Mouse (Mus musculus): ENCODE results near the gene Ptpro. TPM values are rescaled to one million over a fixed set of nuclear protein-coding genes. Genes with fewer than 3 reads are reported as not detected.

Gene Ptpro
- polyA plus RNA-seq, 1 experiment from 2014 or later: 45.8 TPM

GRCm38 (mm10) chr6:137493211-137494135, 241.4 kb downstream of the Ptpro start:
- 85% methylated on average over 17 of the region's 17 CpGs for WGBS
- Histone ChIP-seq H3K27ac (replicated peaks) (no peak overlapping the region), H3K27me3 (no peaks in the 10 kb centered on the region), H3K9me3 (no peaks in the 10 kb centered on the region), H3K9ac (no peak overlapping the region), H3K4me2 (no peak overlapping the region), H3K36me3 (no peaks in the 10 kb centered on the region), H3K4me3 (no peak overlapping the region), H3K4me1 (replicated peaks) (no peaks in the 10 kb centered on the region)
- ATAC-seq (ENCODE audit: low read depth): no peak

DNA sequence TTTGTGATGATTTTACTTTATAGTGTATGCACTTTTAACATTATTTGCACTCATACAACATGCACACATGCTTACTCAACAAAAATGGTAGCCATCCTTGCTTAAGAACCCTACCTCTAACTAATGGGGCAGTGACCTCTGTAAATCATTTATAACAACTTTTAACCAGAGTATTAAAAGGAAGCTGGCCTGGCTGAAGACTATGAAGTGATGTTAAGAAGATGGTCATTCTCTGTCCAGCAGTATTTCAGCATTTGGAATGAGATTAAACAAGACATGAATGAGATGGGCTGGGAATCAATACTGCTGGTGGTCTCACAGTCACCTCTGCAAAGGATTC, 242.0 kb downstream of the Ptpro start:
- ATAC-seq (ENCODE audit: low read depth): no peak
- no peaks in the 10 kb centered on the region for H3K9me3 ChIP-seq
- no peak overlapping the region for H3K4me3 ChIP-seq
- no peaks in the 10 kb centered on the region for H3K27me3 ChIP-seq
- no peak overlapping the region for H3K9ac ChIP-seq
- H3K4me1 ChIP-seq (replicated peaks): no peaks in the 10 kb centered on the region
- no peaks in the 10 kb centered on the region for H3K36me3 ChIP-seq
- H3K27ac ChIP-seq (replicated peaks): no peak overlapping the region
- H3K4me2 ChIP-seq: no peak overlapping the region

- Histone ChIP-seq H3K4me3 (no peak overlapping the region), H3K27me3 (no peaks in the 10 kb centered on the region), H3K36me3 (no peaks in the 10 kb centered on the region), H3K4me2 (no peak overlapping the region), H3K27ac (replicated peaks) (no peak overlapping the region), H3K4me1 (replicated peaks) (no peaks in the 10 kb centered on the region), H3K9ac (no peak overlapping the region), H3K9me3 (no peaks in the 10 kb centered on the region)
- ATAC-seq (ENCODE audit: low read depth): no peak
- WGBS: 33% methylated on average over 1 of the region's 1 CpGs
These were observed 242.7 kb downstream of the Ptpro start for GRCm38 (mm10) chr6:137494801-137495200.

GRCm38 (mm10) chr6:137495233-137495632, 243.1 kb downstream of the Ptpro start:
- Histone ChIP-seq H3K9me3 (no peaks in the 10 kb centered on the region), H3K4me1 (replicated peaks) (no peaks in the 10 kb centered on the region), H3K27ac (replicated peaks) (no peak overlapping the region), H3K4me2 (no peak overlapping the region), H3K27me3 (no peaks in the 10 kb centered on the region), H3K4me3 (no peak overlapping the region), H3K9ac (no peak overlapping the region), H3K36me3 (no peaks in the 10 kb centered on the region)
- ATAC-seq (ENCODE audit: low read depth): no peak
- WGBS: 84% methylated on average over 6 of the region's 6 CpGs

- H3K27ac ChIP-seq (replicated peaks): no peak overlapping the region
- no peak overlapping the region for H3K9ac ChIP-seq
- H3K4me2 ChIP-seq: no peak overlapping the region
- no peak for ATAC-seq (ENCODE audit: low read depth)
- H3K36me3 ChIP-seq: no peaks in the 10 kb centered on the region
- no peaks in the 10 kb centered on the region for H3K27me3 ChIP-seq
- 96% methylated on average over 2 of the region's 2 CpGs for WGBS
- no peaks in the 10 kb centered on the region for H3K4me1 ChIP-seq (replicated peaks)
- H3K4me3 ChIP-seq: no peak overlapping the region
- H3K9me3 ChIP-seq: no peaks in the 10 kb centered on the region
These were observed 244.4 kb downstream of the Ptpro start for GRCm38 (mm10) chr6:137496562-137496961.

DNA sequence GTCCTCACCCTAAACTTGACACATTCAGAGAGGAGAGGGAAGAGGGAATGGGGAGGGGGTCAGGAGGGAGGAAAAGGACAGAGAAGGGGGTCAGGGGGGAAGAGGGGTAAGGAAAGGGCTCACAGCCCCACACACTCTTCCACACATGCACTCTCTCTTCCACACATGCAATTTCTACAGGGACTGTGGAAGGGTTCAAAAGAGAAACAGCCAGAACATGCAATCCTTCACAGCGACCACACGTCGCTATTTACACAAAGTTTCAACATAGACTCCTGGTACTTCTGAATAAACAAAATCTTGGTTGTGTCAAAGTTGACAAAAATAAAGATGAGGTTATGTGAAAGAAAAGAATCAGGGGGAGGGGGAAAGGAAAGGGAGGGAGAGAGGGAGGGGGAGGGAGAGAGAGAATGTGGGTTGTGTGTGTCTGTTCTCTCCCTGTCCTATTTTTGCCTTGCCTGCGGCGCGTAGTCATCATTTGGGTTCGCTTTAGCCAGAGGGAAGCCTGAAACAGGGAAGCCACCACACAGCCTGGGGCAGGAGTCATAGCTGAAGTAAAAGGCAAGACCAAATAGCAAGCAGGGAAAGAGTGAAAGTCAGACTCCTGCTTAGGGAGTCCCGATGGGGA, 245.2 kb downstream of the Ptpro start:
- 92% methylated on average over 8 of the region's 8 CpGs for WGBS
- no peak overlapping the region for H3K27ac ChIP-seq (replicated peaks)
- ATAC-seq (ENCODE audit: low read depth): no peak

DNA sequence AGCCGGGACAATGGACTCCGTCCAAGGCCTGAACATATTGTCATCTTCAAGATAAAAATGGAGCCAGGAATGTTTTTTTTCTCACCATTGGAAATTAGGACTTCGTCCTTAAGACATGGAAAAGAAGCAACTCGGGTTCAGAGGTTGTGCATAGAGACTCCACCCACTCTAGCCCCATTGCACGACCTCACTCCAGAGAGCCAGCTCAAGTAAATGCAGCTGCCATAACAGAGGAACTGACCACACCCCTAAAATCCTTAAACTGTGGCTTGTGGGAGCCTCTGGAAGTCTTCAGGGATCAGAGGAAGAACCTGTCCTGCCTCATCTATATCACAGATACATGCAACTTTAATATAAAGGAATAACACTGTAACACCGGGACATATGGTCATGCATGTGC, 246.7 kb downstream of the Ptpro start:
- H3K27me3 ChIP-seq: no peaks in the 10 kb centered on the region
- WGBS: 79% methylated on average over 6 of the region's 6 CpGs
- no peaks in the 10 kb centered on the region for H3K4me1 ChIP-seq (replicated peaks)
- no peaks in the 10 kb centered on the region for H3K9me3 ChIP-seq
- H3K4me3 ChIP-seq: no peak overlapping the region
- H3K9ac ChIP-seq: no peak overlapping the region
- H3K36me3 ChIP-seq: no peaks in the 10 kb centered on the region
- ATAC-seq (ENCODE audit: low read depth): no peak
- H3K4me2 ChIP-seq: no peak overlapping the region
- no peak overlapping the region for H3K27ac ChIP-seq (replicated peaks)

More for the DNA sequence above, 245.2 kb downstream of the Ptpro start:
- H3K27me3 ChIP-seq: no peaks in the 10 kb centered on the region
- H3K4me3 ChIP-seq: no peak overlapping the region
- no peaks in the 10 kb centered on the region for H3K36me3 ChIP-seq
- H3K4me2 ChIP-seq: no peak overlapping the region
- no peaks in the 10 kb centered on the region for H3K9me3 ChIP-seq
- H3K4me1 ChIP-seq (replicated peaks): no peaks in the 10 kb centered on the region
- H3K9ac ChIP-seq: no peak overlapping the region

DNA sequence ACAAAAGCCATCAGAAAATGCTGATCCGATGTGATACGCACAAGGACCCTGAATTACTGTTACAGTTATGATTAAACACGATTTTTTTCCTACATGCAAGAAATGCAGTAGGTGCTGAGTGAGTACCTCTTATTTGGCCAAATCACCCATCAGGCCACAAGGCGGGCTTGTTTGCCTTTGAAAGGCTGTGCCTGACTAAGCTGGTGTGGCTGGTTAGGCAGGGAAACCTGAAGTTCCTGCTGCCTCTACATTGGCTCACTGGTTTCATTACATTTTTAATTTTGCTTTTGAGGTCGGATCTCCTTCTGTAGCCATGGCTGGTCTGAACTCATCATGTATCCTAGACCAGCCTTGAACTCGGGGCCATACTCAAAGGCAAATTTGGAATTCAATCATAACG, 250.9 kb downstream of the Ptpro start:
- H3K27me3 ChIP-seq: no peaks in the 10 kb centered on the region
- H3K36me3 ChIP-seq: peaks cover 4% of the 10 kb centered on the region; the same call in 1 of the 2 replicates
- WGBS: 88% methylated on average over 7 of the region's 7 CpGs
- H3K27ac ChIP-seq (replicated peaks): no peak overlapping the region
- H3K4me1 ChIP-seq (replicated peaks): no peaks in the 10 kb centered on the region
- no peak overlapping the region for H3K4me2 ChIP-seq
- H3K9ac ChIP-seq: no peak overlapping the region
- no peak overlapping the region for H3K4me3 ChIP-seq
- no peaks in the 10 kb centered on the region for H3K9me3 ChIP-seq
- ATAC-seq (ENCODE audit: low read depth): no peak

DNA sequence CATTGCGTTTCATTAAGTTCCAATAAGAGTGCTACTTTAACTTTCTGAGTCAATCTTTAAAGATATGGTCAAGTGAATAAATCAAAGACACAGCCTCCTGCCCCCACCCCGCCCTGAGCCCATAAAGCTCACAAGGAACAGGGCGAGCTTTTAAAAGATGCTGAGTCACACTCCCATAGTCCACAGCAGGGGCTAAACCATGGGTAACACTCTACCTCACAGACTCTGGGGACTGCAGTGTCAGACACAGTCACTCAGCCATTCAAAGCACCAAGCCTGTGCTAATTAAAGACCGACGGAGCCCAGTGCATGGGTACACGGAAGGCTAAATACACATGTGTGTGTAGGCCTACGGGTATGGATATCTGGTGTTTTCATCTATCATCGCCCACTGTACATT, 251.3 kb downstream of the Ptpro start:
- 82% methylated on average over 8 of the region's 8 CpGs for WGBS
- H3K9me3 ChIP-seq: no peaks in the 10 kb centered on the region
- no peak overlapping the region for H3K4me3 ChIP-seq
- no peak for ATAC-seq (ENCODE audit: low read depth)
- H3K36me3 ChIP-seq: peaks cover 4% of the 10 kb centered on the region; the same call in 1 of the 2 replicates
- no peak overlapping the region for H3K9ac ChIP-seq
- no peaks in the 10 kb centered on the region for H3K4me1 ChIP-seq (replicated peaks)
- no peak overlapping the region for H3K4me2 ChIP-seq
- no peaks in the 10 kb centered on the region for H3K27me3 ChIP-seq
- no peak overlapping the region for H3K27ac ChIP-seq (replicated peaks)

DNA sequence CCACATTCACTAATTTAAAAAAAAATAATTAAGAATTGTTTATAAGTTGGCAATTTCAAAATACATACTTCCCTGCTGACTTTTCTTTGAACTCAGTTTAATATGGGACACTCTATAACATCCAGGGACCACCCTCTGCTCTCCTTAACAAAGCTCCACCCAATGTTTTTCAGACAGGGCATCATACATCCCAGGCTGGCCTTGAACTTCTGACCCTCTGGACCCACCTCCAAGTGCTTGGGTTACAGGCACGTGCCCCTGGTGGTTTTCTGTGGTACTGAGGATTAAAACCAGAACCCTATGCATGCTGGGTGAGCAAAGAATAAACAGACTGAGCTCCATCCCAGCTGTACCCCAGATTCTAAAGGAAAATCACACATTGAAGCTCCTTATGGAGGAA, 251.9 kb downstream of the Ptpro start:
- Histone ChIP-seq H3K9ac (no peak overlapping the region), H3K4me1 (replicated peaks) (no peaks in the 10 kb centered on the region), H3K4me3 (no peak overlapping the region), H3K36me3 (peaks cover 9% of the 10 kb centered on the region; the same call in 1 of the 2 replicates), H3K9me3 (no peaks in the 10 kb centered on the region), H3K27me3 (no peaks in the 10 kb centered on the region), H3K4me2 (no peak overlapping the region), H3K27ac (replicated peaks) (no peak overlapping the region)
- no peak for ATAC-seq (ENCODE audit: low read depth)
- WGBS: 51% methylated on average over 1 of the region's 1 CpGs

DNA sequence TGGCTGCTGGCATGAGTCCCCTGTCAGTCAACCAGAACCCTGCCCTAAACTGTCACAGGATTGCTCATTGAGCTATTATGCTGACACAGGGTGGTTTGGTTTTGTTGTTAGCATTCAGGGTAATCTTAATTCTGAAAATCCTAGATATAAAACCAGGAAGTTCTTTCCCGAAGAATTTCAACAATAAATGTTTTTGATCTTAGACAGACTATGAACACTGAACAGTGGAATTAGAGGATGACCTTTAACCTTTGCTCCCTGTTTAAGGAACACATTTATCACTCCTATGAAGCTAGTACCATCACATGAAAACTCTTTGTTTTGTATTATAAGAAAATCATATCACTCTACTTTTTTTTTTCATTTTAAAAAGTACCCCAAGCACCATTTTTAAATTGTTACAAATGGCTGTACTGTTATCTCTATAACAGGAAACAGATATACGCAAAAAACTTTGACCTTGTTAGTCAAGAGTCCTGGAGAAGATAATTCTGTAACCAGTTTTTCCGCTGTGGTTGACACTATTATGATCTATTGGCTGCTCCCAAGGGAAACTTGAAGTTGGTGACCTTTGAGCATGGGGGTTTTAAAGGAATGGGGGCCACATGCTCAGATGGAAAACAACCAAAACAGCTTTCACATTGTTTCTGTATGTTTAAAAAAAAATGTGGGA, 253.6 kb downstream of the Ptpro start:
- H3K27me3 ChIP-seq: no peaks in the 10 kb centered on the region; the same call in 1 of the 2 replicates
- H3K4me2 ChIP-seq: no peak overlapping the region
- 83% methylated on average over 3 of the region's 3 CpGs for WGBS
- peaks cover 9% of the 10 kb centered on the region; the same call in 1 of the 2 replicates for H3K36me3 ChIP-seq
- H3K27ac ChIP-seq (replicated peaks): no peak overlapping the region
- no peaks in the 10 kb centered on the region for H3K4me1 ChIP-seq (replicated peaks)
- H3K9ac ChIP-seq: no peak overlapping the region
- no peak for ATAC-seq (ENCODE audit: low read depth)
- H3K9me3 ChIP-seq: no peaks in the 10 kb centered on the region
- no peak overlapping the region for H3K4me3 ChIP-seq

- no peaks in the 10 kb centered on the region for H3K9me3 ChIP-seq
- no peak overlapping the region for H3K27ac ChIP-seq (replicated peaks)
- H3K4me3 ChIP-seq: no peak overlapping the region
- no peak for ATAC-seq (ENCODE audit: low read depth)
- H3K36me3 ChIP-seq: peaks cover 9% of the 10 kb centered on the region; the same call in 1 of the 2 replicates
- H3K4me2 ChIP-seq: no peak overlapping the region
- no peaks in the 10 kb centered on the region for H3K4me1 ChIP-seq (replicated peaks)
- WGBS: 95% methylated on average over 7 of the region's 7 CpGs
- no peaks in the 10 kb centered on the region; the same call in 1 of the 2 replicates for H3K27me3 ChIP-seq
- H3K9ac ChIP-seq: no peak overlapping the region
These were observed 254.4 kb downstream of the Ptpro start for GRCm38 (mm10) chr6:137506563-137506962.
